Mouse (Mus musculus) thymus, adult 2 months (tissue): Measurements from ENCODE around the gene Adamtsl5.

Experiments
- CTCF ChIP-seq: fragments of 200-500 bp; IDR thresholded peaks from 2 replicates; pipeline ENCODE4 v1.5.1; 2012; ENCODE audit warnings: mild to moderate bottlenecking, control low read depth, low read length, moderate library complexity, borderline replicate concordance; ENCODE audit not compliant: control insufficient read depth, poor library complexity, insufficient read depth; ENCODE audit errors: extremely low read depth
- POLR2A ChIP-seq: fragments of 200-500 bp; IDR thresholded peaks from 2 replicates; pipeline ENCODE4 v1.6.1; 2012; ENCODE audit warnings: mild to moderate bottlenecking, low read length, control low read depth, moderate library complexity; ENCODE audit not compliant: control insufficient read depth, poor library complexity, insufficient read depth; ENCODE audit errors: extremely low read depth

GRCm38 (mm10) chr10:80395025-80395627 is 46.9 kb upstream of the Adamtsl5 start:
- no peak for TF ChIP-seq POLR2A
- TF ChIP-seq CTCF: no peak
